Mouse (Mus musculus) kidney, postnatal 36 days (tissue): Measurements from ENCODE around the gene Pdia6.
A peak's percentile ranks its signal among the peaks of the same experiment; 100 is the strongest.

ENCODE experiments used
- DNase-seq, 2 experiments: peaks; one replicate each; pipeline ENCODE4 v3.0.0; 2021 to 2022; ENCODE audit warnings: mixed read lengths in 2 of 2

Gene Pdia6

GRCm38 (mm10) chr12:17264826-17265225, 1.5 kb upstream of the Pdia6 start:
- no peak for DNase-seq

- DNase-seq = no peak
Observed at GRCm38 (mm10) chr12:17266673-17266990, 287 bp downstream of the Pdia6 start.

- peak in 1 of 2 experiments; percentile 47 for DNase-seq
Observed at GRCm38 (mm10) chr12:17267316-17267715, 971 bp downstream of the Pdia6 start.

GRCm38 (mm10) chr12:17271272-17271671, 4.9 kb downstream of the Pdia6 start:
- DNase-seq = peak; percentile 24 to 77

- DNase-seq = no peak
Observed at GRCm38 (mm10) chr12:17273841-17274240, 7.5 kb downstream of the Pdia6 start.

- DNase-seq = no peak
Observed at GRCm38 (mm10) chr12:17288496-17288895, 22.2 kb downstream of the Pdia6 start.

- no peak for DNase-seq
Observed at GRCm38 (mm10) chr12:17289060-17289459, 22.7 kb downstream of the Pdia6 start.

- DNase-seq = no peak
Observed at GRCm38 (mm10) chr12:17289913-17290312, 23.6 kb downstream of the Pdia6 start.

- DNase-seq = no peak
Observed at GRCm38 (mm10) chr12:17290569-17290968, 24.2 kb downstream of the Pdia6 start.

GRCm38 (mm10) chr12:17296899-17297298, 30.6 kb downstream of the Pdia6 start:
- DNase-seq = no peak

GRCm38 (mm10) chr12:17299902-17300301, 33.6 kb downstream of the Pdia6 start:
- DNase-seq = no peak

GRCm38 (mm10) chr12:17305445-17305844, 39.1 kb downstream of the Pdia6 start:
- DNase-seq = no peak

- no peak for DNase-seq
Observed at GRCm38 (mm10) chr12:17308246-17308645, 41.9 kb downstream of the Pdia6 start.

GRCm38 (mm10) chr12:17310852-17311839, 44.8 kb downstream of the Pdia6 start:
- no peak for DNase-seq

GRCm38 (mm10) chr12:17316096-17316495, 49.8 kb downstream of the Pdia6 start:
- DNase-seq = no peak

- DNase-seq = no peak
Observed at GRCm38 (mm10) chr12:17317970-17318369, 51.6 kb downstream of the Pdia6 start.

GRCm38 (mm10) chr12:17318453-17318852, 52.1 kb downstream of the Pdia6 start:
- no peak for DNase-seq

- DNase-seq = peak; percentile 62 to 76
Observed at GRCm38 (mm10) chr12:17324549-17325470, 58.5 kb downstream of the Pdia6 start.

GRCm38 (mm10) chr12:17329259-17329658, 62.9 kb downstream of the Pdia6 start, which contains the start of gene Atp6v1c2:
Atp6v1c2 (minus strand) TSS chr12:17329359.
- no peak for DNase-seq

- DNase-seq = peak; percentile 20 to 40
Observed at GRCm38 (mm10) chr12:17333459-17333858, 67.1 kb downstream of the Pdia6 start.
